Mouse (Mus musculus) myocyte (in vitro differentiated cells): ENCODE data around the gene Fos.

ENCODE experiments used
- CEBPB ChIP-seq: IDR thresholded peaks from 2 replicates; pipeline ENCODE4 v1.6.1; 2011; ENCODE audit warnings: mild to moderate bottlenecking, moderate library complexity; ENCODE audit not compliant: poor library complexity, insufficient read depth, severe bottlenecking
- E2F4 ChIP-seq: IDR thresholded peaks from one replicate; pipeline ENCODE4 v1.6.1; 2011; ENCODE audit warnings: mild to moderate bottlenecking, control low read depth, moderate library complexity; ENCODE audit not compliant: insufficient read depth
- MAX ChIP-seq: IDR thresholded peaks from one replicate; pipeline ENCODE4 v1.6.1; 2011; ENCODE audit warnings: low read depth, mild to moderate bottlenecking, control low read depth
- POLR2A ChIP-seq: IDR thresholded peaks from one replicate; pipeline ENCODE4 v1.6.1; 2011; ENCODE audit warnings: low read depth, mild to moderate bottlenecking, control low read depth, moderate library complexity; ENCODE audit not compliant: insufficient read length
- TCF12 ChIP-seq: IDR thresholded peaks from one replicate; pipeline ENCODE4 v1.6.1; 2011; ENCODE audit warnings: mild to moderate bottlenecking, control low read depth; ENCODE audit not compliant: poor library complexity, insufficient read depth, severe bottlenecking
- TCF3 ChIP-seq: IDR thresholded peaks from one replicate; pipeline ENCODE4 v1.6.1; 2011; ENCODE audit warnings: low read depth, control low read depth; ENCODE audit not compliant: insufficient read length
- USF1 ChIP-seq: IDR thresholded peaks from one replicate; pipeline ENCODE4 v1.6.1; 2011; ENCODE audit warnings: low read depth, mild to moderate bottlenecking, control low read depth, moderate library complexity

- no peak for TF ChIP-seq E2F4
- TF ChIP-seq POLR2A: no peak
- no peak for TF ChIP-seq USF1
- TF ChIP-seq MAX: no peak
- TF ChIP-seq TCF3: no peak
- no peak for TF ChIP-seq CEBPB
- no peak for TF ChIP-seq TCF12
Measured at GRCm38 (mm10) chr12:85519553-85519952, 45.9 kb downstream of the Fos start.
